ENCODE assay signal across 11 mouse cellular contexts in the genomic region with DNA sequence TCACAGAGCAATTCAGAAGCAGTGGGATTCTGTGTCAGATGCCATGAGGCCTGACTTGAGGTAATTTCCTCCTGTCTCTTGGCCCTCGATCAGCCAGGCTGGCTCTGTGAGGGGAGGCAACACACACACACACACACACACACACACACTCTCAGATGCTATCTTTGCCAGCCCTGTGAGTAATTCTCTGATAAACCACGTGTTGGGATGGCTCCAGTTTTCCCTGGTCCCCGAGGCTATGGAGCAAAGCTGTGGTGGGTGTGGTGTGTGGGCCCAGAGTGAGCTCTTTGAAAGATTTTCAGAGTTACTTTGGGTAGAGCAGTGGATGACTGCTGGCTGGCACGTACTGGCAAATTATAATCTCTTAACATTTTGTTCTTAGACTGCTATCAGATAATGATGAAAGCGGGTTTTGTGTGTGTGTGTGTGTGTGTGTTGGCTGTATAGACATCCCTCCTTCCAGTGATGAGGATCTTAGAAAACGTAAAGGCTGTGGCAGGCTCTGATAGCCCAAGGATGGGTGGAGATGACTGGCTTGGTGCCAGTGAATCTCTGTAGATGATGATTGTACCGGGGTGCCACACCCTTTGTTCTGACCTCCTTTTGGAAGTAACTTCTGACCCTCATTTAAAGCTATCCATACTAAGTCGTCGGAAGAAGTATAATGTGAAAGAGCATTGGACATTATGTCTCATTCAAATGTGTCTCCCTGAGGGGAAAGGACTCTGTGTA.
DNase-seq lines count a peak whose midpoint lies in the region; ATAC-seq lines count a peak whose summit lies in the region.
"Had no signal": no experiment of that assay in that cellular context is flagged by ENCODE, and none has a peak within 500 bp of the region (broad histone marks: within the 10 kb centered on the region; RNA-seq: fewer than 3 reads in every experiment).

No protein-coding gene starts in this region.

- H3K4me1 ChIP-seq in forebrain, embryonic 14.5 days (ENCODE audit: control insufficient read depth, insufficient read depth, low read length): no peaks in the 10 kb centered on the region
- H3K4me1 ChIP-seq in forebrain, embryonic 13.5 days: no peaks in the 10 kb centered on the region
- peaks cover 20% of the 10 kb centered on the region for H3K4me1 ChIP-seq in embryonic facial prominence, embryonic 14.5 days (ENCODE audit: control insufficient read depth, insufficient read depth, low read length)
- no peaks in the 10 kb centered on the region for H3K4me1 ChIP-seq in hindbrain, embryonic 12.5 days
- H3K4me1 ChIP-seq: lung, embryonic 15.5 days had no signal

- no peaks in the 10 kb centered on the region for H3K36me3 ChIP-seq in forebrain, embryonic 14.5 days (ENCODE audit: control insufficient read depth, insufficient read depth, low read length)
- no peaks in the 10 kb centered on the region for H3K36me3 ChIP-seq in forebrain, embryonic 13.5 days (ENCODE audit: poor library complexity, severe bottlenecking)
- no peaks in the 10 kb centered on the region for H3K36me3 ChIP-seq in embryonic facial prominence, embryonic 14.5 days (ENCODE audit: control insufficient read depth, insufficient read depth, low read length)
- H3K36me3 ChIP-seq in hindbrain, embryonic 12.5 days: no peaks in the 10 kb centered on the region
- H3K36me3 ChIP-seq: lung, embryonic 15.5 days had no signal

- H3K9me3 ChIP-seq in forebrain, embryonic 14.5 days (replicated peaks; ENCODE audit: control insufficient read depth, low read length): no peaks in the 10 kb centered on the region
- H3K9me3 ChIP-seq in forebrain, embryonic 13.5 days (replicated peaks): no peaks in the 10 kb centered on the region
- H3K9me3 ChIP-seq in embryonic facial prominence, embryonic 14.5 days (ENCODE audit: control insufficient read depth, low read length): no peaks in the 10 kb centered on the region
- no peaks in the 10 kb centered on the region for H3K9me3 ChIP-seq in hindbrain, embryonic 12.5 days (replicated peaks)
- H3K9me3 ChIP-seq: lung, embryonic 15.5 days had no signal

- DNase-seq in forebrain, embryonic 14.5 days (ENCODE audit: low spot score): peak; percentile 7
- peak; percentile 73 for DNase-seq in 3134 (ENCODE audit: extremely low read depth, insufficient read length, low spot score)
- peak; percentile 73 for DNase-seq in embryonic facial prominence, embryonic 14.5 days (ENCODE audit: low spot score)
- DNase-seq in left cerebral cortex, adult 18-20 months (ENCODE audit: low spot score in 2 of 2): peak; percentile 70 to 71
- no peak for DNase-seq in thymus, postnatal 25 days
- DNase-seq: cerebellum, adult 18-20 months had no signal

- H3K27me3 ChIP-seq in forebrain, embryonic 14.5 days (replicated peaks; ENCODE audit: control insufficient read depth, insufficient read depth, low read length): no peaks in the 10 kb centered on the region
- H3K27me3 ChIP-seq in forebrain, embryonic 13.5 days: no peaks in the 10 kb centered on the region
- H3K27me3 ChIP-seq in embryonic facial prominence, embryonic 14.5 days (replicated peaks; ENCODE audit: control insufficient read depth, insufficient read depth, low read length): no peaks in the 10 kb centered on the region
- no peaks in the 10 kb centered on the region for H3K27me3 ChIP-seq in hindbrain, embryonic 12.5 days
- H3K27me3 ChIP-seq: CH12.LX; lung, embryonic 15.5 days had no signal

- no peak overlapping the region for H3K4me2 ChIP-seq in forebrain, embryonic 14.5 days (ENCODE audit: low read length)
- no peak overlapping the region for H3K4me2 ChIP-seq in forebrain, embryonic 13.5 days
- H3K4me2 ChIP-seq in embryonic facial prominence, embryonic 14.5 days (ENCODE audit: low read depth, low read length): no peak overlapping the region
- H3K4me2 ChIP-seq in hindbrain, embryonic 12.5 days (replicated peaks): no peak overlapping the region
- H3K4me2 ChIP-seq: lung, embryonic 15.5 days had no signal

- WGBS in forebrain, embryonic 14.5 days: 79% methylated on average over 9 of the region's 9 CpGs
- 77% methylated on average over 9 of the region's 9 CpGs for WGBS in forebrain, embryonic 13.5 days
- WGBS in embryonic facial prominence, embryonic 14.5 days: 55% methylated on average over 9 of the region's 9 CpGs
- 75% methylated on average over 9 of the region's 9 CpGs for WGBS in hindbrain, embryonic 12.5 days

- no peak overlapping the region for H3K27ac ChIP-seq in forebrain, embryonic 14.5 days (ENCODE audit: low read depth, low read length)
- H3K27ac ChIP-seq in forebrain, embryonic 13.5 days: no peak overlapping the region
- no peak overlapping the region for H3K27ac ChIP-seq in embryonic facial prominence, embryonic 14.5 days (replicated peaks; ENCODE audit: low read depth, low read length)
- no peak overlapping the region for H3K27ac ChIP-seq in hindbrain, embryonic 12.5 days
- H3K27ac ChIP-seq: lung, embryonic 15.5 days had no signal

- H3K9ac ChIP-seq in forebrain, embryonic 14.5 days (ENCODE audit: low read length): no peak overlapping the region
- no peak overlapping the region for H3K9ac ChIP-seq in forebrain, embryonic 13.5 days
- H3K9ac ChIP-seq in embryonic facial prominence, embryonic 14.5 days (ENCODE audit: low read depth, low read length): no peak overlapping the region
- H3K9ac ChIP-seq in hindbrain, embryonic 12.5 days: no peak overlapping the region
- H3K9ac ChIP-seq: lung, embryonic 15.5 days had no signal

- ATAC-seq in forebrain, embryonic 14.5 days: no peak
- no peak for ATAC-seq in forebrain, embryonic 13.5 days
- peak; percentile 74 for ATAC-seq in embryonic facial prominence, embryonic 14.5 days (ENCODE audit: low read depth)
- ATAC-seq in hindbrain, embryonic 12.5 days (ENCODE audit: low FRiP score): no peak
- no peak for ATAC-seq in erythroblast, adult 5-6 weeks (replicated peaks; ENCODE audit: low FRiP score, poor library complexity, severe bottlenecking)

- H3K4me3 ChIP-seq in forebrain, embryonic 14.5 days (ENCODE audit: low read depth, low read length): no peak overlapping the region
- H3K4me3 ChIP-seq in forebrain, embryonic 13.5 days: no peak overlapping the region
- H3K4me3 ChIP-seq in embryonic facial prominence, embryonic 14.5 days (ENCODE audit: low read depth, low read length): no peak overlapping the region
- no peak overlapping the region for H3K4me3 ChIP-seq in hindbrain, embryonic 12.5 days
- H3K4me3 ChIP-seq: lung, embryonic 15.5 days had no signal
